Mouse (Mus musculus): ENCODE measurements at regions not wholly inside any gene's neighbourhood (a gene's known extent, or its start where the extent isn't known, plus 50 kb on each side); places are given as distances from the start of the nearest gene placed in this dataset.

DNA sequence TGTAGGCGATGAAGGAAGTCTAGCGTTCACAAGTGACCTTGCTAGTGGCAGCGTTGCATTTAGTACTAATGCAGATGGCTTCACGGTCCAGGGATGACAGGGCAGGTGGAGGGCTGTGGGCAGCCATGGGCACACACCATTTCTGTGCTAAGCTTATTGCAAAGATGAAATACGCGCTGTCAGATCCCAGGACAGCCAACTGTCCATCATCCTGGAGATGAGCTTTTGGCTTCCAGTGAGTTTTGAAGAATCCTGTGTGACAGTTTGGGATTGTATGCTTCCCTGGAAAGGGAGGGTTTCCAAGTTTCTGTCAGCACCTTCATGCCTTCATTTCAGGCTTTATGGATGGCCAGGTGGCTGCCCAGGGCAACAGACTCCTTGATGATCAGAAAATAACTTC is 547.9 kb upstream of the Fam19a5 start:
- no peak for TF ChIP-seq CTCF (IDR thresholded peaks at IDR 0.05; ENCODE audit: low read depth, low read length)
- TF ChIP-seq POLR2AphosphoS5 (IDR thresholded peaks at IDR 0.05; ENCODE audit: insufficient replicate concordance, low read depth, low read length) = no peak
- TF ChIP-seq GATA1 (IDR thresholded peaks at IDR 0.05; ENCODE audit: borderline replicate concordance, low read length) = no peak
- no peak for TF ChIP-seq GATA2 (IDR thresholded peaks at IDR 0.05; ENCODE audit: borderline replicate concordance, low read depth, low read length)
- no peak for TF ChIP-seq TAL1 (conservative IDR thresholded peaks at IDR 0.05; ENCODE audit: low read depth, low read length)
